Mouse (Mus musculus): ENCODE data around the gene Far1.

- no peak for TF ChIP-seq CTCF (IDR thresholded peaks at IDR 0.05; ENCODE audit: control insufficient read depth, insufficient read depth, insufficient read length)
- TF ChIP-seq MAX (IDR thresholded peaks at IDR 0.05), result no peak
- no peak for TF ChIP-seq MYOD1 (IDR thresholded peaks at IDR 0.05; ENCODE audit: control insufficient read depth, insufficient read length, low read depth)
- TF ChIP-seq CEBPB (IDR thresholded peaks at IDR 0.05; ENCODE audit: low read depth), result no peak
- TF ChIP-seq MYOG (IDR thresholded peaks at IDR 0.05; ENCODE audit: control insufficient read depth, extremely low read depth, insufficient read length), result no peak
- no peak for TF ChIP-seq USF1 (IDR thresholded peaks at IDR 0.05; ENCODE audit: low read depth)
- no peak for TF ChIP-seq FOSL1 (IDR thresholded peaks at IDR 0.05; ENCODE audit: insufficient read depth, low read length, poor library complexity, severe bottlenecking)
Observed at GRCm38 (mm10) chr7:113518961-113519360, 5.3 kb downstream of the Far1 start.
